Mouse (Mus musculus) midbrain, embryonic 11.5 days (tissue): ENCODE measurements around the gene Spa17. TPM values are rescaled to one million over a fixed set of nuclear protein-coding genes. Genes with fewer than 3 reads are reported as not detected.

Source experiments
- ATAC-seq: fragments of 200-750 bp; cut with Nextera tagmentation; 2 replicates; pipeline ENCODE4 v1.8.0; 2017; ENCODE audit warnings: moderate TSS enrichment, moderate library complexity; ENCODE audit not compliant: low FRiP score
- DNase-seq: peaks from one replicate; pipeline ENCODE4 v3.0.0; 2015; ENCODE audit warnings: low spot score; ENCODE audit errors: missing footprints
- H3K27ac ChIP-seq: fragments of 300-500 bp; sonication (generic); 2 replicates; pipeline ENCODE4 v1.5.1; 2014; ENCODE audit warnings: low read depth, low read length
- H3K27me3 ChIP-seq: fragments of 300-500 bp; sonication (generic); 2 replicates; pipeline ENCODE4 v1.6.1; 2014; ENCODE audit warnings: mild to moderate bottlenecking, low read length, moderate library complexity, mixed read lengths; ENCODE audit not compliant: control insufficient read depth, insufficient read depth
- H3K36me3 ChIP-seq: fragments of 300-500 bp; sonication (generic); 2 replicates; pipeline ENCODE4 v1.6.1; 2014; ENCODE audit warnings: mild to moderate bottlenecking, low read length, moderate library complexity, mixed read lengths; ENCODE audit not compliant: control insufficient read depth, insufficient read depth
- H3K4me1 ChIP-seq: fragments of 300-500 bp; sonication (generic); 2 replicates; pipeline ENCODE4 v1.6.1; 2014; ENCODE audit warnings: low read length; ENCODE audit not compliant: control insufficient read depth, insufficient read depth
- H3K4me2 ChIP-seq: fragments of 300-500 bp; sonication (generic); 2 replicates; pipeline ENCODE4 v1.6.1; 2014; ENCODE audit warnings: mild to moderate bottlenecking, moderate library complexity
- H3K4me3 ChIP-seq: fragments of 300-500 bp; sonication (generic); 2 replicates; pipeline ENCODE4 v1.5.1; 2014; ENCODE audit warnings: low read depth, low read length
- H3K9ac ChIP-seq: fragments of 300-500 bp; sonication (generic); 2 replicates; pipeline ENCODE4 v1.6.1; 2014; ENCODE audit warnings: low read length
- H3K9me3 ChIP-seq: fragments of 300-500 bp; sonication (generic); 2 replicates; pipeline ENCODE4 v1.6.1; 2016; ENCODE audit warnings: low read length; ENCODE audit not compliant: control insufficient read depth
- WGBS: fragments of 180-500 bp; shearing (Covaris S2); extraction: QIAGEN DNeasy Blood & Tissue Kit; methylation state at CpG from one replicate; pipeline ENCODE4 v1.1.7; 2014; 5-methylcytosine and 5-hydroxymethylcytosine counted together
- polyA plus RNA-seq: library from polyadenylated mRNA; unstranded; fragments of >200 nt; fragmentation: Nextera tagmentation; extraction: Ambion mirVana; gene quantifications from 2 replicates; pipeline ENCODE4 v1.2.1, GENCODE M21; 2014

Gene Spa17
- polyA plus RNA-seq, 1 experiment from 2014 or later, result 13.6 TPM

GRCm38 (mm10) chr9:37609558-37609957 is 4.0 kb downstream of the Spa17 start:
- Histone ChIP-seq H3K36me3 (no peaks in the 10 kb centered on the region), H3K4me1 (peaks cover 5% of the 10 kb centered on the region; the same call in 1 of the 2 replicates), H3K27me3 (no peaks in the 10 kb centered on the region; the same call in none of the 2 replicates), H3K9ac (no peak overlapping the region), H3K4me2 (no peak overlapping the region), H3K9me3 (no peaks in the 10 kb centered on the region), H3K4me3 (no peak overlapping the region), H3K27ac (no peak overlapping the region)
- no peak for ATAC-seq
- DNase-seq, result no peak
- 86% methylated on average over 4 of the region's 4 CpGs for WGBS

- H3K27ac ChIP-seq, result no peak overlapping the region
- no peak for ATAC-seq
- WGBS, result 95% methylated on average over 3 of the region's 3 CpGs
These were observed 8.4 kb downstream of the Spa17 start for GRCm38 (mm10) chr9:37605089-37605488.

GRCm38 (mm10) chr9:37600538-37601205 is 12.8 kb downstream of the Spa17 start:
- H3K4me1 ChIP-seq, result no peaks in the 10 kb centered on the region
- no peak overlapping the region for H3K4me2 ChIP-seq
- H3K27ac ChIP-seq, result no peak overlapping the region
- H3K27me3 ChIP-seq, result no peaks in the 10 kb centered on the region
- no peaks in the 10 kb centered on the region for H3K36me3 ChIP-seq
- H3K4me3 ChIP-seq, result no peak overlapping the region
- no peaks in the 10 kb centered on the region for H3K9me3 ChIP-seq
- DNase-seq (no peak), ATAC-seq (no peak; the same call in 1 of the 2 replicates)
- WGBS, result 88% methylated on average over 2 of the region's 2 CpGs
- H3K9ac ChIP-seq, result no peak overlapping the region

More at GRCm38 (mm10) chr9:37605089-37605488, 8.4 kb downstream of the Spa17 start:
- H3K9me3 ChIP-seq, result no peaks in the 10 kb centered on the region
- no peak overlapping the region for H3K9ac ChIP-seq
- no peak overlapping the region for H3K4me2 ChIP-seq
- no peaks in the 10 kb centered on the region for H3K4me1 ChIP-seq
- H3K36me3 ChIP-seq, result no peaks in the 10 kb centered on the region
- H3K27me3 ChIP-seq, result no peaks in the 10 kb centered on the region
- H3K4me3 ChIP-seq, result no peak overlapping the region
- no peak for DNase-seq

GRCm38 (mm10) chr9:37598637-37599036 is 14.9 kb downstream of the Spa17 start:
- no peak overlapping the region for H3K4me3 ChIP-seq
- H3K36me3 ChIP-seq, result no peaks in the 10 kb centered on the region
- no peaks in the 10 kb centered on the region for H3K27me3 ChIP-seq
- H3K27ac ChIP-seq, result no peak overlapping the region
- H3K9ac ChIP-seq, result no peak overlapping the region
- DNase-seq (no peak), ATAC-seq (no peak)
- no peaks in the 10 kb centered on the region for H3K4me1 ChIP-seq
- H3K4me2 ChIP-seq, result no peak overlapping the region
- no peaks in the 10 kb centered on the region for H3K9me3 ChIP-seq
- 95% methylated on average over 2 of the region's 2 CpGs for WGBS

GRCm38 (mm10) chr9:37595570-37595969 is 18.0 kb downstream of the Spa17 start:
- Histone ChIP-seq H3K4me1 (no peaks in the 10 kb centered on the region), H3K4me3 (no peak overlapping the region), H3K4me2 (no peak overlapping the region), H3K9me3 (no peaks in the 10 kb centered on the region), H3K9ac (no peak overlapping the region), H3K27ac (no peak overlapping the region), H3K36me3 (no peaks in the 10 kb centered on the region), H3K27me3 (no peaks in the 10 kb centered on the region)
- no peak for ATAC-seq
- 67% methylated on average over 1 of the region's 1 CpGs for WGBS
- DNase-seq, result no peak

- WGBS, result 96% methylated on average over 3 of the region's 3 CpGs
- Histone ChIP-seq H3K27me3 (no peaks in the 10 kb centered on the region), H3K4me2 (no peak overlapping the region)
These were observed 19.8 kb downstream of the Spa17 start for GRCm38 (mm10) chr9:37593690-37594089.

GRCm38 (mm10) chr9:37592633-37593032 is 20.9 kb downstream of the Spa17 start:
- Histone ChIP-seq H3K4me3 (no peak overlapping the region), H3K4me1 (no peaks in the 10 kb centered on the region), H3K27me3 (no peaks in the 10 kb centered on the region), H3K4me2 (no peak overlapping the region), H3K9ac (no peak overlapping the region), H3K27ac (no peak overlapping the region), H3K9me3 (no peaks in the 10 kb centered on the region), H3K36me3 (no peaks in the 10 kb centered on the region)
- DNase-seq (no peak), ATAC-seq (no peak)
- WGBS, result 60% methylated on average over 6 of the region's 6 CpGs

More at GRCm38 (mm10) chr9:37593690-37594089, 19.8 kb downstream of the Spa17 start:
- no peak for DNase-seq
- no peak for ATAC-seq
- H3K4me1 ChIP-seq, result no peaks in the 10 kb centered on the region
- no peak overlapping the region for H3K27ac ChIP-seq
- no peak overlapping the region for H3K4me3 ChIP-seq
- no peak overlapping the region for H3K9ac ChIP-seq
- no peaks in the 10 kb centered on the region for H3K36me3 ChIP-seq
- H3K9me3 ChIP-seq, result no peaks in the 10 kb centered on the region

- H3K9ac ChIP-seq, result no peak overlapping the region
- no peaks in the 10 kb centered on the region for H3K36me3 ChIP-seq
- H3K27ac ChIP-seq, result no peak overlapping the region
- H3K9me3 ChIP-seq, result no peaks in the 10 kb centered on the region
- H3K27me3 ChIP-seq, result no peaks in the 10 kb centered on the region
- no peak for DNase-seq
- 82% methylated on average over 2 of the region's 2 CpGs for WGBS
- no peak for ATAC-seq
- no peaks in the 10 kb centered on the region for H3K4me1 ChIP-seq
- H3K4me3 ChIP-seq, result no peak overlapping the region
- H3K4me2 ChIP-seq, result no peak overlapping the region
These were observed 21.5 kb downstream of the Spa17 start for GRCm38 (mm10) chr9:37592025-37592424.

- 80% methylated on average over 4 of the region's 4 CpGs for WGBS
- Histone ChIP-seq H3K4me3 (no peak overlapping the region), H3K9ac (no peak overlapping the region), H3K27ac (no peak overlapping the region), H3K4me2 (no peak overlapping the region), H3K27me3 (no peaks in the 10 kb centered on the region), H3K36me3 (no peaks in the 10 kb centered on the region), H3K9me3 (no peaks in the 10 kb centered on the region), H3K4me1 (no peaks in the 10 kb centered on the region)
- ATAC-seq (no peak), DNase-seq (no peak)
These were observed 23.1 kb downstream of the Spa17 start for GRCm38 (mm10) chr9:37590381-37590780.
